Mouse (Mus musculus): ENCODE results near the gene Supt6. TPM values are rescaled to one million over a fixed set of nuclear protein-coding genes. Genes with fewer than 3 reads are reported as not detected.

Supt6 gene
- total and polyA plus RNA-seq, 2 experiments, result 8.9 to 11.0 TPM

DNA sequence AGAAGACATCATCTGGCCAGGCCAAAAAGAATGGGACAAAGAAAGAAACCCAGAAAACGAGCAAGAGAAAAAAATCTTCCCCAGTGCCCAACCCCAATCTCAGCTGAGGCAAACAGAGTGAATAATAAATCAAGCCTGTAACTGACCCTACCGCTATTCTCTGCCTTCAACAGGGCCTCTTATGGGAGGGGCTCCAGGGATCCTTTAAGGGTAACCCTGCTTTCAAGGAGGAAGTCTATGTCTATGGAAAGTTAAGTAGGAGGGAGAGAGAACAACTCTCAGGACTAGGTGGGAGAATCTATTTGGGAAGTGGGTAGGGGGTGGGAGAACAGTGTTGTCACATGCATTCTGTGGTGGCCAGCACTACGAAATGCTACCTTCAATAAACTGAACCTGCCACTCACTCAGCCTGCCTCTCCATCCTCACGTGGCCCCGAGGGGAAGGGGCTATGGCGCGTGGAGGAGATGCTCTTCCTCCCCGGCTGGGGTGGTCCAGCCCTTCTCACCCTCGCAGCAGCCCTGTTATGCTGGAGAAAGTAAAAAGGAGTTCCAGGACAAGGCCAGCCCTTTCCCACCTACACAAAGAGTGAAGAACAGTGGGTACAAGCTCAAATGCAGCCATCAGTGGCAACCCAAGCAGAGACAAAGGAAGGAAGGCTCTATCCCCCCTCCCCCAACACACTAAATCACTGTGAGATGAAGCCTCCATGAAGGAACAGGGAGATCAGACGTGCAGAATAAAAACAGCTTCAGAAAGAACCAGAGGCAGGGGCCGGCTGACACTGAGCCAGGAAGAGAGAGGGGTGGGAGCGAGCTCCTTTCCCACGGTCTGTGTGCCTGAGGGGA, 40.2 kb downstream of the Supt6 start:
- H3K79me2 ChIP-seq (ENCODE audit: control insufficient read depth, insufficient read depth, low read length), result no peaks in the 10 kb centered on the region
- H3K27ac ChIP-seq (replicated peaks; ENCODE audit: insufficient read depth, low read depth, low read length), result no peak overlapping the region
- H3K4me3 ChIP-seq (ENCODE audit: insufficient read depth, low read depth, low read length), result no peak overlapping the region
- H3K36me3 ChIP-seq (ENCODE audit: control insufficient read depth, insufficient read depth, low read length), result peaks cover 34% of the 10 kb centered on the region
- no peak for DNase-seq (ENCODE audit: extremely low read depth, low read depth, low spot score)
- H3K4me1 ChIP-seq (ENCODE audit: control insufficient read depth, insufficient read depth, low read length), result peaks cover 8% of the 10 kb centered on the region
- TF ChIP-seq POLR2A (IDR thresholded peaks at IDR 0.05; ENCODE audit: extremely low read depth, insufficient read depth, low read length) (no peak), CTCF (IDR thresholded peaks at IDR 0.05; ENCODE audit: low read depth, low read length) (no peak)
- no peak overlapping the region for H3K9ac ChIP-seq (ENCODE audit: low read depth, low read length)
- H3K27me3 ChIP-seq (ENCODE audit: control insufficient read depth, insufficient read depth, low read length), result no peaks in the 10 kb centered on the region
- 89% methylated on average over 13 of the region's 13 CpGs for WGBS

DNA sequence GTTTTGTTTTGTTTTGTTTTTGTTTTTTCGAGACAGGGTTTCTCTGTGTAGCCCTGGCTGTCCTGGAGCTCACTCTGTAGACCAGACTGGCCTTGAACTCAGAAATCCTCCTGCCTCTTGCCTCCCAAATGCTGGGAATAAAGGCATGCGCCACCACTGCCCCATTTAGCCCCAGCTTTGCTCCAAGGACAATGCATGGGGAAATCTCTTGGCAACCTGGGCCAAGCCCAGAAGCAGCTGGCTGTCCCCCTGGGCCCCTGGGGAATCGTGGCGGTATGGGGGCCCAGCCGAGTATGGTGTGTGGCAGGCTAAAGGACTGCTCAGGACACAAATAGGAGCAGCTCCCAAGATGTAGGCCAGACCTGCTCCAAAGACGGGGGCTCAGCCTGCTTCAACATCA, 41.5 kb downstream of the Supt6 start:
- Histone ChIP-seq H3K9ac (ENCODE audit: low read depth, low read length) (no peak overlapping the region), H3K36me3 (ENCODE audit: control insufficient read depth, insufficient read depth, low read length) (peaks cover 26% of the 10 kb centered on the region)
- WGBS, result 80% methylated on average over 6 of the region's 6 CpGs

DNA sequence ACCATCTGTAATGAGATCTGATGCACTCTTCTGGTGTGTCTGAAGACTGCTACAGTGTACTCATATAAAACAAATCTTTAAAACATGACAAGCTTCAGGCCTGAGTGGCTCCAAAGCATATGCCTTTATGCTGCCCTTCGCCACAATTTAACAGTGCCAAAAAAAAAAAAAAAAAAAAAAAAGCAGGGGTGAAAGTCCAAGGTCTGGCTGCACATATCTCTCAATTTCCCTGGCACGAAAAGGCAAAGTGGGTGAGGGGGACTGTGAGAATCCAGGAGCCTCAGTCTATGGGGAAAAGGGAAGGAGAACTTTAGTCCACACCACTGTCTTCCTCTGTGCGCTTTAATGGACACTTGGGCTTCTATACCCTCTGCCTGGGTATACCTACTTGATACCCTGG, 43.4 kb downstream of the Supt6 start:
- no peaks in the 10 kb centered on the region for H3K79me2 ChIP-seq (ENCODE audit: control insufficient read depth, insufficient read depth, low read length)
- WGBS, result 32% methylated on average over 3 of the region's 3 CpGs
- peak overlapping the region; percentile 61 for H3K27ac ChIP-seq (replicated peaks; ENCODE audit: insufficient read depth, low read depth, low read length)
- DNase-seq (ENCODE audit: extremely low read depth, low read depth, low spot score), result peak; percentile 76
- H3K4me3 ChIP-seq (ENCODE audit: insufficient read depth, low read depth, low read length), result no peak overlapping the region
- H3K4me1 ChIP-seq (ENCODE audit: control insufficient read depth, insufficient read depth, low read length), result peaks cover 8% of the 10 kb centered on the region
- peaks cover 7% of the 10 kb centered on the region for H3K36me3 ChIP-seq (ENCODE audit: control insufficient read depth, insufficient read depth, low read length)
- no peaks in the 10 kb centered on the region for H3K27me3 ChIP-seq (ENCODE audit: control insufficient read depth, insufficient read depth, low read length)
- peak overlapping the region; percentile 31; the same call in 1 of the 2 replicates for H3K9ac ChIP-seq (ENCODE audit: low read depth, low read length)
- TF ChIP-seq CTCF (IDR thresholded peaks at IDR 0.05; ENCODE audit: low read depth, low read length) (no peak), POLR2A (IDR thresholded peaks at IDR 0.05; ENCODE audit: extremely low read depth, insufficient read depth, low read length) (no peak)

More for the DNA sequence above, 41.5 kb downstream of the Supt6 start:
- Histone ChIP-seq H3K79me2 (ENCODE audit: control insufficient read depth, insufficient read depth, low read length) (no peaks in the 10 kb centered on the region), H3K4me1 (ENCODE audit: control insufficient read depth, insufficient read depth, low read length) (peaks cover 8% of the 10 kb centered on the region), H3K27ac (replicated peaks; ENCODE audit: insufficient read depth, low read depth, low read length) (no peak overlapping the region), H3K27me3 (ENCODE audit: control insufficient read depth, insufficient read depth, low read length) (no peaks in the 10 kb centered on the region), H3K4me3 (ENCODE audit: insufficient read depth, low read depth, low read length) (no peak overlapping the region)
- no peak for TF ChIP-seq POLR2A (IDR thresholded peaks at IDR 0.05; ENCODE audit: extremely low read depth, insufficient read depth, low read length)
- TF ChIP-seq CTCF (IDR thresholded peaks at IDR 0.05; ENCODE audit: low read depth, low read length), result no peak
- no peak for DNase-seq (ENCODE audit: extremely low read depth, low read depth, low spot score)

DNA sequence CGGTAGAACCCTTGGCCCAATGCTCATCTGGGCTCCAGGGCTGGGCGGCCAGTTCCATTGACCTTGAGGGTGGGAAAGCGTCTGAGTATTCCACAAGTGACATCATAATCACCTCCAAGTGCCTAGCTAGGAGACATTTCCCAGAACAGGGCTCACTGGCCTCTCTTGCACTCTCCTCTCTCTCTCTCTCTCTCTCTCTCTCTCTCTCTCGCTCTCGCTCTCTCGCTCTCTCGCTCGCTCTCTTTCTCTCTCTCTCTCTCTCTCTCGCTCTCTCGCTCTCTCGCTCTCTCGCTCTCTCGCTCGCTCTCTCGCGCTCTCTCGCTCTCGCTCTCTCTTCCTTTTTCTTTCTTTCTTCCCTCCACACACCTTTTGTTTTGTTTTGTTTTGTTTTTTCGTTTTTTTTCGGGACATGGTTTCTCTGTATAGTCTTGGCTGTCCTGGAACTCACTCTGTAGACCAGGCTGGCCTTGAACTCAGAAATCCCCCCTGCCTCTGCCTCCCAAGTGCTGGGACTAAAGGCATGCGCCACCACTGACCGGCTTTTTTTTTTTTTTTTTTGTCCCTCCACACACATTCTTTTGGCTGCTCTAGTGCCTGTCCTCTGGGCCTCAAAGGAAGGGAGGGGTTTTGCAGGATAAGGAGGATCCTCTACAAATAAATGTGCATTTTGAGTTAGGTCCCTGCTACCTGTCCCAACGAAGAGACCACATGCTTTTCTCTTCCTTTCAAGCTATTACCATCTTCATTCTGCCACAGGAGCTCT, 50.5 kb downstream of the Supt6 start:
- peak overlapping the region; percentile 22 for H3K27ac ChIP-seq (replicated peaks; ENCODE audit: insufficient read depth, low read depth, low read length)
- DNase-seq (ENCODE audit: extremely low read depth, low read depth, low spot score), result no peak
- WGBS, result 67% methylated on average over 23 of the region's 23 CpGs
- H3K4me1 ChIP-seq (ENCODE audit: control insufficient read depth, insufficient read depth, low read length), result 0 out of 2 replicates have a peak, but pooled peaks cover 3% of the 10 kb centered on the region
- no peaks in the 10 kb centered on the region for H3K27me3 ChIP-seq (ENCODE audit: control insufficient read depth, insufficient read depth, low read length)
- no peaks in the 10 kb centered on the region for H3K36me3 ChIP-seq (ENCODE audit: control insufficient read depth, insufficient read depth, low read length)
- H3K9ac ChIP-seq (ENCODE audit: low read depth, low read length), result peak overlapping the region; percentile 14; the same call in 1 of the 2 replicates
- no peaks in the 10 kb centered on the region for H3K79me2 ChIP-seq (ENCODE audit: control insufficient read depth, insufficient read depth, low read length)
- peak overlapping the region; percentile 59 for H3K4me3 ChIP-seq (ENCODE audit: insufficient read depth, low read depth, low read length)
- TF ChIP-seq POLR2A (IDR thresholded peaks at IDR 0.05; ENCODE audit: extremely low read depth, insufficient read depth, low read length), result no peak
- TF ChIP-seq CTCF (IDR thresholded peaks at IDR 0.05; ENCODE audit: low read depth, low read length), result no peak

DNA sequence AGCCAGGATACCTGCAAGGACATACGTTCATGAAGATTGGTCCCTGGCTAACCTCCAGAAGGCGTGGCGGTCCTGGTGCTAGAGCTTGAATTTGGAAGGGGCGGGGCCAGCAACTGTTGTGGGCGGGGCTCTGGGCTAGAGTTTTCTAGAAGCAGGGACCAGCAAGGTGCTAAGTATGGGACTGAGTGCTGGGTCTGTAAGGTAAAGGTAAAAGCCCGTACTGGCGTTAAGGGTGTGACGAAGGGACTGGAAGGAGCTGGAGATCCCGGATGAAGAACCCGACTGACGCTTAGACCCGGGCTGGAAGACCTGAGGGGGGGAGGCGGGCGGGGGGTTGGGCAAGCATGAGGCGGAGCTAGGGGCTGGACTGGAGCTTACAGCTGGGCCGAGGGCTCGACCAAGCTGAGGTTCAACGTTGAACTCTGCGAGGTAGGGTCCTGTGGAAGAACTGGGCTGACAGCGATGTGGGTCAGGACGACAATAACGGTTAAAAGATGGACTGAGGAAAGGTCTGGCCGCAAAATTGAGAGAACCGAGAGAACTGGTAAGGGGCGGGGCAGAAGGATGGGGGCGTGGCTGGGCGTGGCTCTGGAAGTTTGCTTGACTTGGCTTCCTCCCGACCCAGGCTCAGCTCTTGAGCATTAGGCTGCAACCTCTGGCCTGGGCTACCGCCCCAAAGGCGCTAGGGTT, 51.2 kb downstream of the Supt6 start:
- Histone ChIP-seq H3K4me1 (ENCODE audit: control insufficient read depth, insufficient read depth, low read length) (peaks cover 3% of the 10 kb centered on the region; the same call in 1 of the 2 replicates), H3K4me3 (ENCODE audit: insufficient read depth, low read depth, low read length) (peak overlapping the region; percentile 59), H3K27ac (replicated peaks; ENCODE audit: insufficient read depth, low read depth, low read length) (peak overlapping the region; percentile 58; the same call in 1 of the 2 replicates), H3K79me2 (ENCODE audit: control insufficient read depth, insufficient read depth, low read length) (no peaks in the 10 kb centered on the region), H3K27me3 (ENCODE audit: control insufficient read depth, insufficient read depth, low read length) (no peaks in the 10 kb centered on the region), H3K9ac (ENCODE audit: low read depth, low read length) (peak overlapping the region; percentile 64), H3K36me3 (ENCODE audit: control insufficient read depth, insufficient read depth, low read length) (no peaks in the 10 kb centered on the region)
- peak; percentile 77 for DNase-seq (ENCODE audit: extremely low read depth, low read depth, low spot score)
- 7% methylated on average over 30 of the region's 30 CpGs for WGBS
- TF ChIP-seq POLR2A (IDR thresholded peaks at IDR 0.05; ENCODE audit: extremely low read depth, insufficient read depth, low read length), result no peak
- TF ChIP-seq CTCF (IDR thresholded peaks at IDR 0.05; ENCODE audit: low read depth, low read length), result no peak

Data from liver, adult 2 months (tissue).